Mouse (Mus musculus) ovary, adult 18-20 months (tissue): Measurements from ENCODE around the gene Cyb561d1.
A peak's percentile ranks its signal among the peaks of the same experiment; 100 is the strongest.

Experiments used
- DNase-seq: peaks from one replicate; pipeline ENCODE4 v3.0.0; 2022; ENCODE audit warnings: low spot score, mixed read lengths

Gene Cyb561d1

DNA sequence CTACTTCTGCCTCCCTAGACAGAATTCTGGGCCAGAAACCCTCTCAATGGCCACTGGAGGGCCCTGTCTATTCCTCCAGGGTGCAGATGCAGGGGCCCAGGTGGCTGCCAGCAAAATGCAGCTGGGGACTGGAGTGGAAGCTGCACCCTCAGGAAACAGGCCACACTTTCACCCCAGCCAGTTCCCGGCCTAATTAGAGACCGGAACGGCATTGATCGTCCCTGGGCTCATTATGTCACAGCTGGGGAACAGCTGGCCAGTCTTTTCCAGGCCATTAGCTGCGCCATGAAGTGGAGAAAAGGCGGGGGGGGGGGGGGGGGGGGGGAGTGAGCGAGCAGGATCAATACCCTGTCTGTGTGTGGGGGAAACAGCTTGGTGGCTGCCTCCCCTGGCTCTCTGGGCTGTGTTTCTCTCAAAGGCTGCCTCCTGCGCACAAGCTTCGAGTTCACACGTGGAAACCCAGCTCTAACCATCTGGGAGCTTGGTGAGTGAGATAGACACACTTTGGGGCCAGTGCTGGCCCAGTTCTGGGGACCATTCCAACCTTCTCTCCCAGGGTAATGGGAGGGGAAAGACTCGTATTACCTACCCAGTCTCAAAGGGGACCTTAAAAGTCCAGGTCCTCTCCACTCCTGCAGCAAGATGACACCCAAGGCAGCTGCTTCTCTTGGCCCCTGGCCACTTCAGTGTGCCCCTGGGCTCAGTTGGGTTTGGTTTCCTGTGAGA lies 34.4 kb downstream of the Cyb561d1 start:
- DNase-seq = no peak

DNA sequence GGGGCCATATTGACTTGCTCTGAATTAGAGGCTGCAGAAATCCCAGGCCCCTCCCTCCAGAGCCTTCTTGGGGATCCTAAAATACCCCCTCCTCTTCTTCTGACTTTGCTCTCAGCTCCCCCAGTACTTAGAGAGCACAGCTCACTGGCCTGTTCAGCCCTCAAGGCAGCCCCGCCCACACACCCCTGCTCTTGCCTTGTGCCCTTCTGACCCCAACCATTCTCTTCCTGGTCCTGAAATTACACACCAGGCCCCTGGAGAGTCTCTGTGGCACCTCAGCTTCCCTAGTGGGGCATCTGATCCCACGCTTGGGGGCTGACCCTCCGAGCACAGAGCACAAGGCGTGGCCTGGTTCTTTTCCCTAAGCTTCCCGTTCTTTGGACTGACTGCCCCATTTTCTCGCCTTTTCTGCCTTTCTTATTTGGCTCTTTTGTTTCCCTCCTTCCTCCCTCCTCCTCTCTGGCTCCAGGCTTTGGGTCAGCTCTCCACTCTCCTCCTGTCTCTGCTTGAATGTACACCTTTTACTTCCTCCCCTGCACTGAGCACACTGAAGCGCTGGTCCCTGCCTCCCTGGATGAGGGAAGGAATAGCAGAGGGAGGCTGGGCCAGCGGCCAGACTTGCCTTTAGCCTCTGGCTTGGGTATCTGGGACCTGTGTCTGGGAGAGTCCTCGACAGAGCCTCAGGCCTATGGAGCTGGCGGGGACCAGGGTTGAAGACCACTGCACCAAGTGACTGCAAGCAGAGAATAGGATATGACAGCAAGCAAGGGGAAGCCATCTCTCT lies 35.3 kb downstream of the Cyb561d1 start:
- no peak for DNase-seq

DNA sequence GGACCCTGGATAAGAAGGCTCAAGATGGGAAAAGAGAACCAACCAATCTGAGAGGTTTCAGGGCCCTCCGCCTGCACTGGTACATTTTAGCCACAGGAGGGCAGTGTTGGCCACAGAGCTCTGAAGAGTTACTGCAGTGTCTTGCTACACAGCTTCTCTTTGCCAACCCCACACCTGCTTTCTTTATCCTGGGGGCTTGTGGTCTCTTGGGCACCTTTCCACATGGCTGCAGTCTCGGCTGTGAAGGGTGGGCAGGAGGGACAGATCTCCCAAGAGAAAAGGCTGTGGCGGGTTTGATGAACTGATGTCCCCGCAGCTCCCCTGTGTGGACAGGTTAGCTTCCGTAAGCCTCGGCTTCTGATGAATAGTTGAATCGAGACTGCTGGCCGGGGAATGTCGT lies 36.2 kb downstream of the Cyb561d1 start:
- DNase-seq = peak; percentile 48

DNA sequence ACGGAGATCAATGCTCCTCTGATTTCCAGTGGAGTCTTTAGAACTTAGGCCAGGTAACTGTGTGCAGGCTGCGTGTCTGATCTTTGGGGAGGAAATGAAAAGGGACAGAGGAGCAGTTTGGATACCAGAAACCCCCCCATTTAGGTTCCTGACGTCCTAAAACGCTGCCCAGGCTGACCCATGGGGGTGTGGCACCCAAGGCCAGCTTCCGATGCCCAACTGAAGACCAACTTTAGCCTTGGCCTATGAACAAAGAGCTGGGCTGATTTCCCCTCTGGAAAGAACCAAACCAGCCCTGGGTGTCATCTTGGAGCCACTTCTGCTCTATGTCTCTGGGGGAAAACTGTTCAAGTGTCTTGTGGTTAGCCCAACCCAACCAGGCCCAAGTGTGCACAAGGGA lies 36.9 kb downstream of the Cyb561d1 start:
- DNase-seq = no peak

- no peak for DNase-seq
Measured at GRCm38 (mm10) chr3:108158383-108159037, 42.5 kb downstream of the Cyb561d1 start.

DNA sequence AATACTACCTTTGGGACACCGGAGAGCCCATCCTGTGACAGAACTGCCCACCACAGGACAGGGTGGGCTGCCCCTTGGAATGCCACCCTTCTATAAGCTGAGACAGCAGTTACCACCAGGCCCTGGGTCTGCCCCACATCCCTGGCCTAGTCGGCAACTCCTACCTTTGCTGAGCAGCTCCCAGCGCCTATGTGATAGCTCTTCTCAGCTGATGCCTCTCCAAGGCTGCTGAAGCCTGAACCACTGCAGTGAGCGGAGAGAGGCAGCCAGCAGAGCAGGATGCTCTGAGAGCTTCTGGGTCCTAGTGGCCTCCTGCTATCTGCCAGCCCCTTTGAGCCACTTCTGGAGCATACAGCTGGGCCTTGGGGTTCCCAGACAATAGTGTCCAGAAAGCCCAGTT lies 46.4 kb downstream of the Cyb561d1 start, which contains the start of gene Gpr61:
Gpr61 (minus strand) TSS at position 227 of the 400 bp plus-strand sequence.
- DNase-seq = no peak

- no peak for DNase-seq
Measured at GRCm38 (mm10) chr3:108152290-108152689, 48.7 kb downstream of the Cyb561d1 start.

GRCm38 (mm10) chr3:108147386-108148235 lies 53.4 kb downstream of the Cyb561d1 start:
- peak; percentile 65 for DNase-seq

GRCm38 (mm10) chr3:108146671-108147070 lies 54.3 kb downstream of the Cyb561d1 start:
- no peak for DNase-seq
